Mouse (Mus musculus): ENCODE measurements at regions not wholly inside any gene's neighbourhood (a gene's known extent, or its start where the extent isn't known, plus 50 kb on each side); places are given as distances from the start of the nearest gene placed in this dataset.

- TF ChIP-seq CTCF (conservative IDR thresholded peaks at IDR 0.05; ENCODE audit: low read length) (no peak), NANOG (IDR thresholded peaks at IDR 0.05; ENCODE audit: borderline replicate concordance, low read length) (no peak), POU5F1 (IDR thresholded peaks at IDR 0.05; ENCODE audit: borderline replicate concordance, low read length) (no peak)
These were observed 230.1 kb upstream of the Jun start for GRCm38 (mm10) chr4:95282083-95282482.

Measured in E14TG2a.4 (cell line).